Mouse (Mus musculus) bone marrow, adult 2 months (tissue): ENCODE data around the gene Mta2. TPM values are rescaled to one million over a fixed set of nuclear protein-coding genes. Genes with fewer than 3 reads are reported as not detected.

Experiments
- H3K27ac ChIP-seq: fragments of 200-500 bp; 2 replicates; pipeline ENCODE4 v1.5.1; 2012; ENCODE audit warnings: low read depth, mild to moderate bottlenecking, control low read depth, inconsistent platforms, low read length; ENCODE audit not compliant: control insufficient read depth, poor library complexity, insufficient read depth
- H3K4me1 ChIP-seq: fragments of 200-500 bp; 2 replicates; pipeline ENCODE4 v1.6.1; 2011; ENCODE audit warnings: low read length; ENCODE audit not compliant: control insufficient read depth, insufficient read depth
- H3K4me3 ChIP-seq: fragments of 200-500 bp; replicated peaks from 2 replicates; pipeline ENCODE3; 2011; ENCODE audit warnings: mild to moderate bottlenecking, low read depth, low read length, control low read depth; ENCODE audit not compliant: control insufficient read depth
- CTCF ChIP-seq: fragments of 200-500 bp; IDR thresholded peaks from 2 replicates; pipeline ENCODE4 v1.5.1; 2011; ENCODE audit warnings: low read length, control low read depth; ENCODE audit not compliant: control insufficient read depth, insufficient read depth
- POLR2A ChIP-seq: fragments of 200-500 bp; IDR thresholded peaks from 2 replicates; pipeline ENCODE4 v1.6.1; 2011; ENCODE audit warnings: low read depth, mild to moderate bottlenecking, control low read depth, low read length, borderline replicate concordance; ENCODE audit not compliant: control insufficient read depth
- WGBS: fragments of 180-500 bp; shearing (Covaris S2); methylation state at CpG from one replicate; pipeline ENCODE4 v1.1.7; 2018; 5-methylcytosine and 5-hydroxymethylcytosine counted together
- polyA plus RNA-seq: library from polyadenylated mRNA; stranded (reverse); fragments of >200 nt; gene quantifications from 2 replicates; pipeline ENCODE4 v1.2.4, GENCODE M21; 2011; ENCODE audit warnings: low replicate concordance; ENCODE audit not compliant: missing spikeins, insufficient read depth, insufficient read length

Mta2 gene
- polyA plus RNA-seq, 1 experiment = 91.6 TPM

GRCm38 (mm10) chr19:8981450-8982168, 39.9 kb downstream of the Mta2 start:
- no peak for TF ChIP-seq CTCF
- no peak for TF ChIP-seq POLR2A
- Histone ChIP-seq H3K4me1 (peaks cover 3% of the 10 kb centered on the region), H3K4me3 (no peak overlapping the region), H3K27ac (no peak overlapping the region; the same call in 1 of the 2 replicates)
- WGBS = 51% methylated on average over 2 of the region's 2 CpGs

DNA sequence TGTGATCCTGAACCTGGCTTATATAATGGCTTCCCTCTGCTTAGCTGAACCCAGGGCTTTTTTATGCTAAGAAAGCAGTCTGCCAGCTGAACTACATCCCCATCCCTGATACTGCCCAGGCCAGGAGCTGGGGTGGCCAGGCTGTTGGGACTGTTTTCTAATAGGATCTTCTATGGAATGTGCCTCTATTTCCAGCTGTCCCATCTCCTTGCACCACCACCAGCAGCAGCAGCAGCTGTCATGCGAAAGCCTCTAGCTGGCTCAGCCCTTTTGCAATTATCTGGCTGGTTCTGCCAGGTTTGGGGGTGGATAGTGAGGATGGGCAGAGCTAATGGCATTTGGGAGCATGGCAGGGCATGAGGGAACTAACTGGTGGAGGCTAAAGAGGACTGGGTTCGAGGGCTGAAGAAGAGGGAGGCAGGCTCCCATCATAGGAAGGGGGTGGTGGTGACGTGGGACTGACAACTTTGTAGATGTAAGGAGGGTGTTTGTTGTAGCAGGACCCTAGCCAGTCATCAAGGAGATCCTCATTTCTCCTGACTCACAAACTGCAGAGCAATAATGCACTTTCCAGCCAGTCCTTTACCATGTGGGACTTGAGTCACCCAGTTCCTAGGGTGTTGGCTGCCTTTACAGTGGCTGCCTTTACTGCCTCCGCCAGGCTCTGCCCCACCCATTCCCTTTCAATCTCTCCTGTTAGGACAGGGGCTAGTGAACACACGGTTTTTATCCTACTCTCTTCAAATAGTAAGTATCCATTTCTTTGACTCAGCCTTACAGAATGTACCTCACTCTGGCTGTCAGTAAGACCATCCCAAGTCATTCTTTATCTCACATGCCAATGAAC, 40.9 kb downstream of the Mta2 start:
- TF ChIP-seq CTCF (no peak), POLR2A (no peak)
- no peak overlapping the region for H3K4me3 ChIP-seq
- peak overlapping the region; percentile 67 for H3K27ac ChIP-seq
- peaks cover 3% of the 10 kb centered on the region for H3K4me1 ChIP-seq
- WGBS = 57% methylated on average over 5 of the region's 5 CpGs

DNA sequence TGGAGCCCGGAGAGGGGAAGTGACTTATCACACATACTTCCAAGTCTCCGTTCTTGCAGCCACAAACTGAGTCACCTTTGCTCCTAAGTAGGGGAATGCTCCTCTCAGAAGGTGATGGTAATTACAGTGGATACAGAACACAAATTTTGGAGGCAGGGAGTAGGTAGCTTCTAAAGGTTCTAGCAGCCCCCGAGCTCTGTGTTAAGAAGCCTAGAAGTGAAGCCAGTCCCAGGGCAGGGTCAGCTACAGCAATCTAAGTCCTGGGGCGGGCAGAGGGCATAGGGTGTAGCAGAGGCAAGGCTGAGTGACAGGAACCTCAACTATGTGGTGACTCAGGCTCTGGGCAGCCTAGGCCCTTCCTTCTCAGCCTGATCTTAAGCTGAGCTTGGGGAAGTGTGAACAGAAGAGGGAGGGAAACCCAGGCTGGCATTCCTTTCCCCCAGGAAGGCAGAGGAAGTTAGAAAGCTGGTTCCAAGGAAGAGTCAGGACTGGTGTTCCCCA, 41.5 kb downstream of the Mta2 start:
- H3K4me1 ChIP-seq = peaks cover 3% of the 10 kb centered on the region
- 20% methylated on average over 4 of the region's 4 CpGs for WGBS
- H3K27ac ChIP-seq = peak overlapping the region; percentile 67

GRCm38 (mm10) chr19:8984255-8984868, 42.7 kb downstream of the Mta2 start:
- 13% methylated on average over 7 of the region's 7 CpGs for WGBS
- Histone ChIP-seq H3K4me1 (peaks cover 3% of the 10 kb centered on the region), H3K27ac (peak overlapping the region; percentile 53), H3K4me3 (no peak overlapping the region)
- TF ChIP-seq CTCF (no peak), POLR2A (no peak)

More for the DNA sequence above, 41.5 kb downstream of the Mta2 start:
- no peak overlapping the region for H3K4me3 ChIP-seq
- TF ChIP-seq POLR2A (no peak), CTCF (no peak)

GRCm38 (mm10) chr19:8985891-8986290, 44.2 kb downstream of the Mta2 start:
- Histone ChIP-seq H3K27ac (no peak overlapping the region), H3K4me1 (peaks cover 2% of the 10 kb centered on the region), H3K4me3 (no peak overlapping the region)
- 85% methylated on average over 5 of the region's 5 CpGs for WGBS
- no peak for TF ChIP-seq POLR2A
- TF ChIP-seq CTCF = no peak

DNA sequence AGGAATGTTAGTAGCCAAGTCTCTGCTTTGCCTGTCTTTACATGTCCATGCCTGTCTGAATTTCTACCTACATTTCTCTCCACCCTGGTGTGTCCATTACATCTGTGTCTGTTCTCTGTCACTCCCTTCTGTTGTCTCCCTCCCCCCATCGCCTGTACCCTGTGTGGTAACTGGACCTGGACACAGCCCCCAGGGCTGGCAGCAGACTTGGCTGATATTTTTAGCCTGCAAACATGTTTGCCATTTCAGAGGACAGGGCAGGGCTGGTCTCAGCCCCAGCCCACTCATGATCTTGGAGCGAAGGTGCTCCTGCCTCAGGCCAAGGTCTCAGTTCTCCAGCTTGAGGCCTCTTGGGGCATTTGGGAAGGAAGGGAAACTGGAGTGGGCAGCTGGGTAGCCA, 46.1 kb downstream of the Mta2 start:
- Histone ChIP-seq H3K4me3 (no peak overlapping the region), H3K27ac (no peak overlapping the region), H3K4me1 (no peaks in the 10 kb centered on the region; the same call in none of the 2 replicates)
- no peak for TF ChIP-seq CTCF
- TF ChIP-seq POLR2A = no peak
- 79% methylated on average over 2 of the region's 2 CpGs for WGBS

GRCm38 (mm10) chr19:8988346-8989065, 46.8 kb downstream of the Mta2 start:
- H3K27ac ChIP-seq = no peak overlapping the region
- H3K4me1 ChIP-seq = peaks cover 1% of the 10 kb centered on the region
- TF ChIP-seq CTCF = no peak
- peak overlapping the region; percentile 4 for H3K4me3 ChIP-seq
- WGBS = 71% methylated on average over 15 of the region's 15 CpGs
